ENCODE assay signal across 10 mouse cellular contexts in genomic region chr4:63371890-63372289, GRCm38 (mm10). TPM values are rescaled to one million over a fixed set of nuclear protein-coding genes. Genes with fewer than 3 reads are reported as not detected.
DNase-seq lines count a peak whose midpoint lies in the region; ATAC-seq and TF ChIP-seq lines count a peak whose summit lies in the region.
"Had no signal": no experiment of that assay in that cellular context is flagged by ENCODE, and none has a peak within 500 bp of the region (broad histone marks: within the 10 kb centered on the region; RNA-seq: fewer than 3 reads in every experiment).

No protein-coding gene starts in this region.

- TF ChIP-seq CTCF in liver, embryonic 14.5 days (IDR thresholded peaks at IDR 0.05; ENCODE audit: low read depth): peak; percentile 90
- no peak; the same call in 1 of the 2 replicates for TF ChIP-seq CTCF in cerebellum, adult 2 months (IDR thresholded peaks at IDR 0.05; ENCODE audit: borderline replicate concordance, insufficient read depth, low read depth, low read length)

- peaks cover 38 to 41% of the 10 kb centered on the region in 2 experiments for H3K4me1 ChIP-seq in liver, embryonic 14.5 days (replicated peaks; ENCODE audit: control insufficient read depth in 2 of 2, insufficient read depth in 2 of 2, low read length in 1 of 2)
- no peaks in the 10 kb centered on the region for H3K4me1 ChIP-seq in cerebellum, adult 2 months (ENCODE audit: control insufficient read depth, insufficient read depth, low read length)

- no peak for ATAC-seq in liver, embryonic 14.5 days (ENCODE audit: insufficient read depth)

- H3K9ac ChIP-seq in liver, embryonic 14.5 days (replicated peaks): no peak overlapping the region

- H3K27me3 ChIP-seq in liver, embryonic 14.5 days (ENCODE audit: control insufficient read depth, insufficient read depth, low read length): no peaks in the 10 kb centered on the region
- no peaks in the 10 kb centered on the region for H3K27me3 ChIP-seq in cerebellum, adult 2 months (ENCODE audit: control insufficient read depth, insufficient read depth, low read length)

- TF ChIP-seq EP300 in liver, embryonic 14.5 days (IDR thresholded peaks at IDR 0.05; ENCODE audit: low read depth): peak; percentile 59

- no peak overlapping the region for H3K4me3 ChIP-seq in liver, embryonic 14.5 days (ENCODE audit: insufficient read depth in 1 of 2, low read depth in 2 of 2, low read length in 2 of 2)
- no peak overlapping the region for H3K4me3 ChIP-seq in cerebellum, adult 2 months (replicated peaks; ENCODE audit: insufficient read depth, low read depth, low read length)
- H3K4me3 ChIP-seq: myocyte had no signal

- H3K36me3 ChIP-seq in liver, embryonic 14.5 days (replicated peaks; ENCODE audit: control insufficient read depth, insufficient read depth, low read depth): no peaks in the 10 kb centered on the region

- peak; percentile 29 to 57 for DNase-seq in heart, adult 18-20 months
- no peak for DNase-seq in heart, postnatal 25 days (ENCODE audit: low spot score)
- peak; percentile 54 for DNase-seq in right cerebral cortex, postnatal 14 days
- DNase-seq in right cerebral cortex, postnatal 25 days: no peak
- DNase-seq in embryo, embryonic 10 days (ENCODE audit: low spot score): peak; percentile 58
- peak in 2 of 3 experiments; percentile 58 to 65 for DNase-seq in liver, embryonic 14.5 days (ENCODE audit: low read depth in 3 of 3, low spot score in 3 of 3)
- peak; percentile 85 for DNase-seq in thymus, postnatal 0 days (ENCODE audit: low spot score)
- no peak for DNase-seq in cerebellum, adult 2 months

- 31% methylated on average over 3 of the region's 3 CpGs for WGBS in liver, embryonic 14.5 days (ENCODE audit: insufficient replicate concordance)
- WGBS in cerebellum, adult 2 months: 79% methylated on average over 3 of the region's 3 CpGs

- intact Hi-C loops in heart, postnatal 25 days (cut with DNase I): loop anchor here (5.0 kb wide), 1 partner anchor 125 kb away; the partner anchor contains the start of gene Whrn

- H3K27ac ChIP-seq in liver, embryonic 14.5 days: no peak overlapping the region; the same call in 1 of the 2 replicates
- no peak overlapping the region for H3K27ac ChIP-seq in cerebellum, adult 2 months (ENCODE audit: insufficient read depth, low read length)

- H3K9me3 ChIP-seq in liver, embryonic 14.5 days (ENCODE audit: control insufficient read depth, low read length): no peaks in the 10 kb centered on the region

- no peak overlapping the region for H3K4me2 ChIP-seq in liver, embryonic 14.5 days (ENCODE audit: low read depth)

- no peak for TF ChIP-seq POLR2A in cerebellum, adult 2 months (IDR thresholded peaks at IDR 0.05; ENCODE audit: borderline replicate concordance, insufficient read depth, low read length)

RNA-seq across cellular contexts. Expression of gene Orm2, which starts 9.6 kb away (rescaled TPM):
- total RNA-seq in heart, adult 18-20 months (2021): under 1 TPM in 1 of 2 experiments, not detected in 1; 0.82 TPM
- under 1 TPM; 0.50 to 0.60 TPM for total RNA-seq in heart, postnatal 25 days (2021)
- not detected in 2 replicates for polyA plus RNA-seq in liver, embryonic 14.5 days (2012; rRNA removed)
- not detected in 2 replicates for polyA plus RNA-seq in liver, embryonic 14.5 days (2014; fragmentation: Nextera tagmentation; extraction: Ambion mirVana)
- polyA plus RNA-seq in thymus, postnatal 0 days (2015; fragmentation: Nextera tagmentation; extraction: Ambion mirVana): 0.17 and 0.33 TPM in 2 replicates
- polyA plus RNA-seq in cerebellum, adult 2 months (2012; rRNA removed): not detected in 2 replicates
- polyA plus RNA-seq: heart, embryonic 16.5 days; myocyte had no signal

RNA-seq across cellular contexts. Expression of gene Orm3, which starts 15.9 kb away (rescaled TPM):
- total RNA-seq in heart, adult 18-20 months (2021): 1 to 10 TPM; 2.2 to 3.1 TPM
- total RNA-seq in heart, postnatal 25 days (2021): 1 to 10 TPM; 1.3 to 1.5 TPM
- polyA plus RNA-seq in liver, embryonic 14.5 days (2012; rRNA removed): not detected in 2 replicates
- polyA plus RNA-seq in liver, embryonic 14.5 days (2014; fragmentation: Nextera tagmentation; extraction: Ambion mirVana): not detected in 2 replicates
- not detected in 2 replicates for polyA plus RNA-seq in thymus, postnatal 0 days (2015; fragmentation: Nextera tagmentation; extraction: Ambion mirVana)
- polyA plus RNA-seq in cerebellum, adult 2 months (2012; rRNA removed): 0.14 TPM in 1 of 2 replicates, not detected in the other
- polyA plus RNA-seq: heart, embryonic 16.5 days had no signal

RNA-seq across cellular contexts. Expression of gene Orm1, which starts 27.5 kb away (rescaled TPM):
- total RNA-seq in heart, adult 18-20 months (2021): 1 to 10 TPM in 1 of 2 experiments, under 1 TPM in 1; 0.84 to 3.7 TPM
- total RNA-seq in heart, postnatal 25 days (2021): 1 to 10 TPM in 1 of 2 experiments, under 1 TPM in 1; 0.44 to 1.1 TPM
- not detected in 2 replicates for polyA plus RNA-seq in liver, embryonic 14.5 days (2012; rRNA removed)
- polyA plus RNA-seq in liver, embryonic 14.5 days (2014; fragmentation: Nextera tagmentation; extraction: Ambion mirVana): not detected in 2 replicates
- polyA plus RNA-seq in thymus, postnatal 0 days (2015; fragmentation: Nextera tagmentation; extraction: Ambion mirVana): 1.9 and 2.7 TPM in 2 replicates
- polyA plus RNA-seq in cerebellum, adult 2 months (2012; rRNA removed): not detected in 2 replicates
- polyA plus RNA-seq: heart, embryonic 16.5 days; myocyte had no signal

RNA-seq across cellular contexts. Expression of gene Akna, which starts 31.3 kb away (rescaled TPM):
- 1 to 10 TPM; 3.5 to 7.3 TPM for total RNA-seq in heart, adult 18-20 months (2021)
- total RNA-seq in heart, postnatal 25 days (2021): 1 to 10 TPM; 3.5 to 3.7 TPM
- polyA plus RNA-seq in liver, embryonic 14.5 days (2012; rRNA removed): 2.2 TPM in 2 replicates
- polyA plus RNA-seq in liver, embryonic 14.5 days (2014; fragmentation: Nextera tagmentation; extraction: Ambion mirVana): 2.4 and 2.8 TPM in 2 replicates
- polyA plus RNA-seq in thymus, postnatal 0 days (2015; fragmentation: Nextera tagmentation; extraction: Ambion mirVana): 20.6 and 25.9 TPM in 2 replicates
- polyA plus RNA-seq in cerebellum, adult 2 months (2012; rRNA removed): 1.9 TPM in 2 replicates

Comparison
In these comparisons a context has a peak if more than half of its experiments do, and no peak if none do; other contexts are left out.
1. DNase-seq: peak in heart, adult 18-20 months (2 of 2), right cerebral cortex, postnatal 14 days (single experiment), embryo, embryonic 10 days (single experiment), liver, embryonic 14.5 days (2 of 3) and thymus, postnatal 0 days (single experiment); none in heart, postnatal 25 days (single experiment), right cerebral cortex, postnatal 25 days (single experiment) and cerebellum, adult 2 months (0 of 2).